Mouse (Mus musculus) testis, adult 2 months (tissue): ENCODE results near the gene Gabpa.

ENCODE experiments used
- CTCF ChIP-seq: fragments of 200-500 bp; IDR thresholded peaks from 2 replicates; pipeline ENCODE4 v1.5.1; 2012; ENCODE audit warnings: low read depth, mild to moderate bottlenecking, inconsistent platforms, low read length, moderate library complexity; ENCODE audit not compliant: control insufficient read depth, insufficient read depth, insufficient replicate concordance
- POLR2A ChIP-seq: fragments of 200-500 bp; IDR thresholded peaks from 2 replicates; pipeline ENCODE4 v1.6.1; 2012; ENCODE audit warnings: low read depth, mild to moderate bottlenecking, inconsistent platforms, low read length, moderate library complexity; ENCODE audit not compliant: control insufficient read depth

GRCm38 (mm10) chr16:84795337-84795736, 39.4 kb upstream of the Gabpa start:
- TF ChIP-seq CTCF, result no peak
- TF ChIP-seq POLR2A, result no peak
